Mouse (Mus musculus) testis, postnatal 10 days (tissue): ENCODE measurements around the gene Gm42957.
"Not testable (repeated sequence)": the region's sequence is repeated elsewhere in the genome, so short reads cannot be mapped to it uniquely, and the experiment has no call there.

Source experiments
- DNase-seq: peaks from one replicate; pipeline ENCODE4 v3.0.0; 2021; ENCODE audit warnings: low spot score

Gene Gm42957

GRCm38 (mm10) chr3:96675171-96675570 is 39.9 kb downstream of the Gm42957 start:
- DNase-seq = no peak

- DNase-seq = no peak
Measured at GRCm38 (mm10) chr3:96675690-96676089, 40.4 kb downstream of the Gm42957 start.

GRCm38 (mm10) chr3:96678456-96678855 is 43.2 kb downstream of the Gm42957 start:
- DNase-seq = no peak

DNA sequence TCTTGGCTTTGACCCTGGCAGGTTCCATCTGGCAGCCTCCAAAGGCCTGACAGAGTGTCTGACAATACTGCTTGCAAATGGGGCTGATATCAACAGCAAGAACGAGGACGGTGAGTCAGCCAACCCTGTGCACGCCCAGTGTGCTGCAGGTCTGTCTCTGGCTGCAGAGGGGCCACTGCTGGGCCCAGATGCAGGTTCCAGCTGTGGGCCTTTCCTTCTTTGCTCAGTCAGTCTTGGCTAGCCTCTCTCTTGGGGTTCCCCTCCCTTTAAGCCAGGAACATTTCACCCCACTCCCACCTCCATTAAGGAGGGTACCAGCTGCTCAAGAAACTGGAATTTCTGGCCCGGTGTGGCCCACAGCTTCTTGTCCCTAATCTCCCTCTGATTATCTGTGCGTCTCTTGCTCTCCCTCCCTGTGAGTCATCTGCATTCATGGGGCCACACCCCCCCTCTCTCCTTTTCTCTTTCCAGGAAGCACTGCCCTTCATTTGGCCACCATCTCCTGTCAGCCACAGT is 43.9 kb downstream of the Gm42957 start:
- DNase-seq = no peak

DNA sequence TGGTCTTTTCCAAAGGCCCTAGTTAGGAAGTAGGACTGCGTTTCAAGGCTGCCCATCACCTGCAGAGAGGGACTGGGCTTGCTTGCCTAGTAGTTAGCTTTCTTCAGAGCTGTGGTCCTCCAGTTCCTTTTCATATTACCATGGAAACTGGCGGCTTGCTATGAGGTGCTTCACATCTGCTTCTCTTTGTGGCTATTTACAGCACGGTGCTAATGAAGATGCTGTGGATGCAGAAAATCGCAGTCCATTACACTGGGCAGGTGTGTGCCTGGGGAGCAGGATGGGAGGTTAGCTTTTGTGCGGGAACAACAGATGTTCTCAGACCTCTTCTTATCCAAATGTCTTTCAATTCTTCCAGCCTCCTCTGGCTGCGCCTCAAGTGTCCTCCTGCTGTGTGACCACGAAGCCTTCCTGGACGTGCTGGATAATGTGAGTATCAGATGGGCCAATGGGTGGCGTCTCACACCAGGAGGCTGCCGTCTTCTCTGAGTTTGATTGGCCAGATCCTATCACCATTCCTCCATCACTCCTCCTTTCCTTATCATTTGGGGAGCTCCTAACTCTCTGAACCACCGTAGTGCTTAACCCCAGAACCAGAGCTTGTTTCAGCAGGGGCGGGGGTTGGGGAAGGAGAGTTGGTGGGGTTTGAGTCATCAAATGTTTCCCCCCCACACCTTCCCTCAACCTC is 45.1 kb downstream of the Gm42957 start:
- DNase-seq = no peak

DNA sequence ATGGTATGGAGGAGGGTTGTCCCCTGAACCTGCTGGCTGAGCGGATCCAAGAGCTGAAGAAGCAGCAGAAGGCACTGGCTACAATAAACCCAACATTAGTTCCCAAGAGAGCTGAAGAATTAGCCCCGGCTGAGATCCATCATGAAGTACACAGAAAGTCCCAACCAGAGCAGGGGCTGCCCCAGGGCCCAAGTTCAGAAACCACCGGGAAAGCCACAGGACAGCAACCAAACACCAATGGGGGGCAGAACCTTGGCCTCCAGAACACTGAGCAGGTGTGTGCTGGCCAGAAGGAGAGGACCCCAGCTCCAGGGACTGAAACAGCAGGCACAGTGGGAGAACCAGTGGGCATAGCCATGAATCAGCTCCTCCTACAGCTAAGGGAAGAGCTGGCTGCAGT is 48.2 kb downstream of the Gm42957 start:
- DNase-seq = no peak

DNA sequence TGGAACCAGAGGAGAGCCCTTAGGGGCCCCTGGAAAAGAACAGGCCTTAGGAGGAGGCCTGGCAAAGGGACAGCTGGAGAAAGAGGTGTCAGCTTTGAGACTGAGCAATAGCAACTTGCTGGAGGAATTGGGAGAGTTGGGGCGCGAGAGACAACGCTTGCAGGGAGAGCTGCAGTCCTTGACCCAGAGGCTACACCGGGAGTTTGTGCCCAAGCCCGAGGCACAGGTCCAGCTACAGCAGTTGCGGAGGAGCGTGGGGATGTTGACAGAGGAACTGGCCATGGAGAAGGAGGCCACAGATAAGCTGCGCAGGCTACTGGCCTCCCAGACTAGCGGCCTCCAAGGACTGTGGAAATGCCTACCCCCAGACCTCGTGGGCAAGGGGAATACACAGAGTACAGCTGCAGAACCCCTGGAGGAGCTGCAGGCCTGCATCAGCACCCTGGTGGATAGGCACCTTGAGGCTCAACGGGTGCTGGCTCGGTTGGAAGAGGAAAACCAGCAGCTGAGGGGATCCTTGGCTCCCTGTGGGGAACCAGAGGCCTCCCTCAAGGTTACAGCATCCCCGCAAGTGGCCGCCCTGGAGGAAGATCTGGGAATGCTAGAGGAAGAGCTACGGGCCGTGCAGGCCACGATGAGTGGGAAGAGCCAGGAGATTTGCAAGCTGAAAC is 49.0 kb downstream of the Gm42957 start:
- peak; percentile 67 for DNase-seq

- no peak for DNase-seq
Measured at GRCm38 (mm10) chr3:96684822-96685156, 49.5 kb downstream of the Gm42957 start.

DNA sequence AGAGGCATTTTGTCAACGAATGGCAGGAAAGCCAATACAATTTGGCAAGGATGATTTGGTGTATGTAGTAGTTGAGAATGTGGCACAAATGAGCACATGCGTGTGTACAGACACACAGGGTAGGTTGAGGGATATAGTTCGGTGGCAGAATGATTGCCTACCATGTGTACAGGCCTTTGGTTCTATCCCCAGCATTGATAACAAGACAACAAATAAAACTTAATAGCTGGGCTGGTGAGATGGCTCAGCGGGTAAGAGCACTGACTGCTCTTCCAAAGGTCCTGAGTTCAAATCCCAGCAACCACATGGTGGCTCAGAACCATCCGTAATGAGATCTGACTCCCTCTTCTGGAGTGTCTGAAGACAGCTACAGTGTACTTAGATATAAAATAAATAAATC is 50.8 kb downstream of the Gm42957 start:
- DNase-seq = not testable (repeated sequence)

DNA sequence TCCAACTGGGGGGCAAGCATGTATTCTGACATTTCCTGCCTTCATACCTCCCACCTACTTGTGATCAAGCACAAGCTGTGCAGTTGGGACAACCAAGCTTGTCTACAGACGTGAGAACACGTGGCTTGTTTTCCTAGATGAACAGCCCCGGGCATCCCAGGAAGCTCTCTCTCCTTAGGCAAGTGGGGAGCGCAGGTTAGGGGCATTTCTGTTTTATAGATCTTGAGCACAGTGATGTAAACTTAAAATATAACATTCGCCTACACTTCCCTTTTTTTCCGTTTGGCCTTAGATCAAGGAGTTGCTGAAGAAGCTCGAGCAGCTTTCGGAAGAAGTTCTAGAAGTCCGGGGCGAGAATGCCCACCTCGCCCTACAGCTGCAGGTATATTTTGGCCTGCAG is 53.6 kb downstream of the Gm42957 start:
- DNase-seq = no peak

DNA sequence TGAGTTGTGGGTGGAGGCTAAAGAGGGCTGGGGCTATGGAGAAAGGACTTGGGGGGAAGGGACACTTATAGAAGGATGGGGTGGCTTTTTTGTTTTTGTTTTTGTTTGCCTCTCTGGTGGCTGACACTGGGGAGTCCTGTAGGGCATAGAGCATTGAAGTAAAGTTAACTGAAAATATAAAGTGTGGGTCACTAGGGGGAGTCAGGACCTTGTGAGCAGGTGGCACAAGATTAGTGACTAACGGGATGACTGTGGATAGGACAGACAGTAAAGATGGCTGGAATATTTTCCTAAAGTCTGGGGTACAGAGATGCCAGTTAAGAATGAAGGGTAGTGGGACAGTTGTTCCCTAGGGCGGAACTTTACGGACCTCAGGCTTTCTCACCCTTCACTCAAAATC is 55.0 kb downstream of the Gm42957 start:
- no peak for DNase-seq

GRCm38 (mm10) chr3:96692506-96692905 is 57.2 kb downstream of the Gm42957 start:
- DNase-seq = peak; percentile 74

DNA sequence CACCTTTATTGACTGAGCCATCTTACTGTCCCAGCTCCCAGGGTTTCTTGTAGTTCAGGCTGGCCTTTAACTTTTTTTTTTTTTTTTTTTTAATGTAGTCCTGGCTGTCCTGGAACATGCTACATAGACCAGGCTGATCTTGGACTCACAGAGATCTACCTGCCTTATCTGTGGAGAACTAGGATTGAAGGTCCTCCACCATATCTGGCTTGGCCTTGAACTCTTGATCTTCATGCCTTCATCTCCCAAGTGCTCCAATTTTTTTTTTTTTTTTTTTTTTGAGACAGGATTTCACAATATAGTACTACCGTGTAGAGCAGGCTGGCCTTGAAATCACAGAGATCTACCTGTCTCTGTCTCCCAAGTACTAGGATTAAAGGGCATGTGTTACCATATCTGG is 58.3 kb downstream of the Gm42957 start:
- no peak for DNase-seq

- DNase-seq = peak; percentile 90
Measured at GRCm38 (mm10) chr3:96696198-96696765, 61.0 kb downstream of the Gm42957 start, which contains the start of gene Pias3. TSS of gene Pias3 (plus strand) at chr3:96696384.

GRCm38 (mm10) chr3:96696766-96697732 is 61.8 kb downstream of the Gm42957 start:
- DNase-seq = peak; percentile 93

- no peak for DNase-seq
Measured at GRCm38 (mm10) chr3:96698993-96699690, 63.9 kb downstream of the Gm42957 start.

DNA sequence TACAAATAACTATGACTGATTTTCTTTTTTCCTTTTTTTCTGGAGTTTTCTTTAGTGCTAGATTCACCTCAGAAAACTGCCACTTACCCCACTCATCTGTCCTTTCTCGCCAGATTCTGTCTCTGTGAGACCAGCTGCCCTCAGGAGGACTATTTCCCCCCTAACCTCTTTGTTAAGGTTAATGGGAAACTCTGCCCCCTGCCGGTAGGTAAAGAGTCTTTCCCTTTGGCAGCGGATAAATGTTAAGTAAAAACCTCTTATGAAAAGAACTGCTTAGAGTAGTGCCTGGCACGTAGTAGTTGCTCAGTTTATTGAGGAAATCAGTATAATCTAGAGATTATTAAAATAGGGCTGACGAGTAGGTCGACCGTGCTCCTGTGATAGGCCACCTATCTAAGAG is 65.1 kb downstream of the Gm42957 start:
- no peak for DNase-seq

DNA sequence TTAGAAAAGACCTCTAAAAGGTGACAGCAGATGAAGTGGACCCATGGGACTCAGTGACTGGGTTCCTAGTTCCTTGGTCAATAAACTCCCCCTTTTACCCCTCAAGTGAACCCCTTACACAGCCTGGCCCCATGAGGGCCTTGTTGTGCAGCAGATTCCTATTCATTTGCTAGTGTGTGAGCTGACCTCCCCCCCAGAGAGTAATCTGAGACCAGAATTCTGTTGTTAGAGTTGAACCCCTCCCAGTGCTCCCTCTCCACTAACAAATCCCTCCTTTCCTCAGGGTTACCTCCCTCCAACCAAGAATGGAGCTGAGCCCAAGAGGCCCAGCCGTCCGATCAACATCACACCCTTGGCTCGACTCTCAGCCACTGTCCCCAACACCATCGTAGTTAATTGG is 65.7 kb downstream of the Gm42957 start:
- no peak for DNase-seq
